Mouse (Mus musculus): ENCODE data around the gene Ppil6. TPM values are rescaled to one million over a fixed set of nuclear protein-coding genes. Genes with fewer than 3 reads are reported as not detected.

Gene Ppil6
- polyA plus RNA-seq, 1 experiment from 2014 or later = 1.8 TPM

- H3K36me3 ChIP-seq (ENCODE audit: control insufficient read depth, insufficient read depth, low read length) = peaks cover 42% of the 10 kb centered on the region
- 26% methylated on average over 2 of the region's 2 CpGs for WGBS
- H3K27me3 ChIP-seq (ENCODE audit: control insufficient read depth, insufficient read depth, low read length) = no peaks in the 10 kb centered on the region
Observed at GRCm38 (mm10) chr10:41460501-41460900, 29.7 kb upstream of the Ppil6 start.

GRCm38 (mm10) chr10:41461057-41461722 lies 29.0 kb upstream of the Ppil6 start:
- peaks cover 35% of the 10 kb centered on the region for H3K36me3 ChIP-seq (ENCODE audit: control insufficient read depth, insufficient read depth, low read length)
- H3K9me3 ChIP-seq (ENCODE audit: control insufficient read depth, low read depth, low read length) = no peaks in the 10 kb centered on the region
- no peak overlapping the region for H3K27ac ChIP-seq (ENCODE audit: low read length)
- H3K4me3 ChIP-seq (ENCODE audit: low read depth, low read length) = no peak overlapping the region
- no peak overlapping the region for H3K4me2 ChIP-seq (replicated peaks; ENCODE audit: low read depth, low read length)
- no peaks in the 10 kb centered on the region for H3K27me3 ChIP-seq (ENCODE audit: control insufficient read depth, insufficient read depth, low read length)
- no peaks in the 10 kb centered on the region for H3K4me1 ChIP-seq (ENCODE audit: control insufficient read depth, insufficient read depth, low read length)
- no peak overlapping the region for H3K9ac ChIP-seq (replicated peaks; ENCODE audit: low read depth, low read length)
- 88% methylated on average over 3 of the region's 3 CpGs for WGBS
- no peak for ATAC-seq (ENCODE audit: insufficient number of reproducible peaks, insufficient read depth, low FRiP score, low read depth)

More at GRCm38 (mm10) chr10:41460501-41460900, 29.7 kb upstream of the Ppil6 start:
- H3K4me3 ChIP-seq (ENCODE audit: low read depth, low read length) = no peak overlapping the region
- no peaks in the 10 kb centered on the region for H3K9me3 ChIP-seq (ENCODE audit: control insufficient read depth, low read depth, low read length)
- H3K4me2 ChIP-seq (replicated peaks; ENCODE audit: low read depth, low read length) = no peak overlapping the region
- H3K4me1 ChIP-seq (ENCODE audit: control insufficient read depth, insufficient read depth, low read length) = no peaks in the 10 kb centered on the region
- H3K27ac ChIP-seq (ENCODE audit: low read length) = no peak overlapping the region
- no peak overlapping the region for H3K9ac ChIP-seq (replicated peaks; ENCODE audit: low read depth, low read length)
- 0 out of 2 replicates have a peak, but pooled peaks have one; percentile 33 for ATAC-seq (ENCODE audit: insufficient number of reproducible peaks, insufficient read depth, low FRiP score, low read depth)

- peaks cover 20% of the 10 kb centered on the region for H3K36me3 ChIP-seq (ENCODE audit: control insufficient read depth, insufficient read depth, low read length)
- WGBS = 58% methylated on average over 15 of the region's 15 CpGs
- H3K27ac ChIP-seq (ENCODE audit: low read length) = no peak overlapping the region
- H3K4me3 ChIP-seq (ENCODE audit: low read depth, low read length) = no peak overlapping the region
- no peaks in the 10 kb centered on the region for H3K27me3 ChIP-seq (ENCODE audit: control insufficient read depth, insufficient read depth, low read length)
- H3K9ac ChIP-seq (replicated peaks; ENCODE audit: low read depth, low read length) = no peak overlapping the region
- no peaks in the 10 kb centered on the region for H3K9me3 ChIP-seq (ENCODE audit: control insufficient read depth, low read depth, low read length)
- H3K4me2 ChIP-seq (replicated peaks; ENCODE audit: low read depth, low read length) = no peak overlapping the region
- ATAC-seq (ENCODE audit: insufficient number of reproducible peaks, insufficient read depth, low FRiP score, low read depth) = no peak
- H3K4me1 ChIP-seq (ENCODE audit: control insufficient read depth, insufficient read depth, low read length) = no peaks in the 10 kb centered on the region
Observed at GRCm38 (mm10) chr10:41464401-41464955, 25.8 kb upstream of the Ppil6 start.

GRCm38 (mm10) chr10:41467325-41467724 lies 22.9 kb upstream of the Ppil6 start:
- Histone ChIP-seq H3K9me3 (ENCODE audit: control insufficient read depth, low read depth, low read length) (no peaks in the 10 kb centered on the region), H3K4me2 (replicated peaks; ENCODE audit: low read depth, low read length) (no peak overlapping the region), H3K36me3 (ENCODE audit: control insufficient read depth, insufficient read depth, low read length) (peaks cover 17% of the 10 kb centered on the region), H3K4me3 (ENCODE audit: low read depth, low read length) (no peak overlapping the region), H3K27me3 (ENCODE audit: control insufficient read depth, insufficient read depth, low read length) (no peaks in the 10 kb centered on the region), H3K27ac (ENCODE audit: low read length) (no peak overlapping the region), H3K9ac (replicated peaks; ENCODE audit: low read depth, low read length) (no peak overlapping the region), H3K4me1 (ENCODE audit: control insufficient read depth, insufficient read depth, low read length) (no peaks in the 10 kb centered on the region)
- 45% methylated on average over 6 of the region's 6 CpGs for WGBS
- ATAC-seq (ENCODE audit: insufficient number of reproducible peaks, insufficient read depth, low FRiP score, low read depth) = no peak

GRCm38 (mm10) chr10:41470693-41471092 lies 19.5 kb upstream of the Ppil6 start:
- no peak overlapping the region for H3K4me3 ChIP-seq (ENCODE audit: low read depth, low read length)
- H3K9me3 ChIP-seq (ENCODE audit: control insufficient read depth, low read depth, low read length) = no peaks in the 10 kb centered on the region
- ATAC-seq (ENCODE audit: insufficient number of reproducible peaks, insufficient read depth, low FRiP score, low read depth) = no peak
- H3K27me3 ChIP-seq (ENCODE audit: control insufficient read depth, insufficient read depth, low read length) = no peaks in the 10 kb centered on the region
- no peak overlapping the region for H3K9ac ChIP-seq (replicated peaks; ENCODE audit: low read depth, low read length)
- peaks cover 9% of the 10 kb centered on the region for H3K4me1 ChIP-seq (ENCODE audit: control insufficient read depth, insufficient read depth, low read length)
- no peak overlapping the region for H3K4me2 ChIP-seq (replicated peaks; ENCODE audit: low read depth, low read length)
- WGBS = 87% methylated on average over 3 of the region's 3 CpGs
- H3K36me3 ChIP-seq (ENCODE audit: control insufficient read depth, insufficient read depth, low read length) = no peaks in the 10 kb centered on the region; the same call in 1 of the 2 replicates
- no peak overlapping the region for H3K27ac ChIP-seq (ENCODE audit: low read length)

GRCm38 (mm10) chr10:41472534-41472933 lies 17.7 kb upstream of the Ppil6 start:
- no peaks in the 10 kb centered on the region for H3K9me3 ChIP-seq (ENCODE audit: control insufficient read depth, low read depth, low read length)
- H3K27me3 ChIP-seq (ENCODE audit: control insufficient read depth, insufficient read depth, low read length) = no peaks in the 10 kb centered on the region
- no peak overlapping the region for H3K9ac ChIP-seq (replicated peaks; ENCODE audit: low read depth, low read length)
- ATAC-seq (ENCODE audit: insufficient number of reproducible peaks, insufficient read depth, low FRiP score, low read depth) = no peak
- H3K4me1 ChIP-seq (ENCODE audit: control insufficient read depth, insufficient read depth, low read length) = peaks cover 13% of the 10 kb centered on the region
- no peak overlapping the region for H3K4me2 ChIP-seq (replicated peaks; ENCODE audit: low read depth, low read length)
- no peak overlapping the region for H3K27ac ChIP-seq (ENCODE audit: low read length)
- no peaks in the 10 kb centered on the region for H3K36me3 ChIP-seq (ENCODE audit: control insufficient read depth, insufficient read depth, low read length)
- H3K4me3 ChIP-seq (ENCODE audit: low read depth, low read length) = no peak overlapping the region

- H3K27ac ChIP-seq (ENCODE audit: low read length) = no peak overlapping the region
- no peak for ATAC-seq (ENCODE audit: insufficient number of reproducible peaks, insufficient read depth, low FRiP score, low read depth)
- peaks cover 16% of the 10 kb centered on the region for H3K4me1 ChIP-seq (ENCODE audit: control insufficient read depth, insufficient read depth, low read length)
- no peaks in the 10 kb centered on the region for H3K9me3 ChIP-seq (ENCODE audit: control insufficient read depth, low read depth, low read length)
- H3K9ac ChIP-seq (replicated peaks; ENCODE audit: low read depth, low read length) = no peak overlapping the region
- no peaks in the 10 kb centered on the region for H3K36me3 ChIP-seq (ENCODE audit: control insufficient read depth, insufficient read depth, low read length)
- H3K4me3 ChIP-seq (ENCODE audit: low read depth, low read length) = no peak overlapping the region
- H3K27me3 ChIP-seq (ENCODE audit: control insufficient read depth, insufficient read depth, low read length) = no peaks in the 10 kb centered on the region
- WGBS = 79% methylated on average over 5 of the region's 5 CpGs
- no peak overlapping the region for H3K4me2 ChIP-seq (replicated peaks; ENCODE audit: low read depth, low read length)
Observed at GRCm38 (mm10) chr10:41472962-41473481, 17.2 kb upstream of the Ppil6 start.

GRCm38 (mm10) chr10:41473782-41474468 lies 16.3 kb upstream of the Ppil6 start:
- ATAC-seq (ENCODE audit: insufficient number of reproducible peaks, insufficient read depth, low FRiP score, low read depth) = no peak

More at GRCm38 (mm10) chr10:41473782-41474468, 16.3 kb upstream of the Ppil6 start:
- H3K4me2 ChIP-seq (replicated peaks; ENCODE audit: low read depth, low read length) = no peak overlapping the region
- no peak overlapping the region for H3K9ac ChIP-seq (replicated peaks; ENCODE audit: low read depth, low read length)
- H3K4me3 ChIP-seq (ENCODE audit: low read depth, low read length) = no peak overlapping the region
- H3K27me3 ChIP-seq (ENCODE audit: control insufficient read depth, insufficient read depth, low read length) = no peaks in the 10 kb centered on the region
- no peaks in the 10 kb centered on the region for H3K36me3 ChIP-seq (ENCODE audit: control insufficient read depth, insufficient read depth, low read length)
- H3K4me1 ChIP-seq (ENCODE audit: control insufficient read depth, insufficient read depth, low read length) = peaks cover 19% of the 10 kb centered on the region
- H3K27ac ChIP-seq (ENCODE audit: low read length) = peak overlapping the region; percentile 60; the same call in 1 of the 2 replicates
- WGBS = 66% methylated on average over 6 of the region's 6 CpGs
- no peaks in the 10 kb centered on the region for H3K9me3 ChIP-seq (ENCODE audit: control insufficient read depth, low read depth, low read length)

Measured in stomach, embryonic 14.5 days (tissue).